Mouse (Mus musculus): ENCODE results near the gene Tex9.

GRCm38 (mm10) chr9:72449367-72449766 lies 42.6 kb downstream of the Tex9 start:
- no peak for TF ChIP-seq CTCF (IDR thresholded peaks at IDR 0.05)
- TF ChIP-seq POLR2A (IDR thresholded peaks at IDR 0.05; ENCODE audit: insufficient read depth, low read depth, low read length): peak; percentile 57
- TF ChIP-seq EP300 (IDR thresholded peaks at IDR 0.05; ENCODE audit: insufficient read depth, low read depth, low read length): peak; percentile 69; the same call in 1 of the 2 replicates

All from heart, adult 2 months (tissue).